Mouse (Mus musculus): ENCODE measurements around the gene Yaf2. TPM values are rescaled to one million over a fixed set of nuclear protein-coding genes. Genes with fewer than 3 reads are reported as not detected.

The Yaf2 gene
- polyA plus RNA-seq, 1 experiment: 39.3 TPM

- Histone ChIP-seq H3K79me2 (ENCODE audit: control insufficient read depth, insufficient read depth) (peaks cover 99% of the 10 kb centered on the region), H3K27me3 (ENCODE audit: control insufficient read depth, insufficient read depth, insufficient read length) (no peaks in the 10 kb centered on the region), H3K36me3 (ENCODE audit: control insufficient read depth, insufficient read depth) (peaks cover 30% of the 10 kb centered on the region), H3ac (ENCODE audit: control insufficient read depth, insufficient read length, low read depth) (no peak overlapping the region), H3K4me3 (ENCODE audit: insufficient read depth, poor library complexity, severe bottlenecking) (no peak overlapping the region), H3K79me3 (ENCODE audit: low read depth) (peaks cover 87% of the 10 kb centered on the region)
- TF ChIP-seq USF1 (IDR thresholded peaks at IDR 0.05; ENCODE audit: low read depth) (no peak), MYOG (IDR thresholded peaks at IDR 0.05; ENCODE audit: control insufficient read depth, extremely low read depth, insufficient read length) (no peak), MAX (IDR thresholded peaks at IDR 0.05) (no peak), CTCF (IDR thresholded peaks at IDR 0.05; ENCODE audit: control insufficient read depth, insufficient read depth, insufficient read length) (no peak), FOSL1 (IDR thresholded peaks at IDR 0.05; ENCODE audit: insufficient read depth, low read length, poor library complexity, severe bottlenecking) (no peak), MYOD1 (IDR thresholded peaks at IDR 0.05; ENCODE audit: control insufficient read depth, insufficient read length, low read depth) (no peak)
These were observed 71.0 kb downstream of the Yaf2 start for GRCm38 (mm10) chr15:93265728-93266127.

GRCm38 (mm10) chr15:93265231-93265630 is 71.5 kb downstream of the Yaf2 start:
- Histone ChIP-seq H3K79me3 (ENCODE audit: low read depth) (peaks cover 82% of the 10 kb centered on the region), H3K4me3 (ENCODE audit: insufficient read depth, poor library complexity, severe bottlenecking) (no peak overlapping the region), H3K79me2 (ENCODE audit: control insufficient read depth, insufficient read depth) (peaks cover 97% of the 10 kb centered on the region), H3ac (ENCODE audit: control insufficient read depth, insufficient read length, low read depth) (no peak overlapping the region), H3K36me3 (ENCODE audit: control insufficient read depth, insufficient read depth) (peaks cover 28% of the 10 kb centered on the region), H3K27me3 (ENCODE audit: control insufficient read depth, insufficient read depth, insufficient read length) (no peaks in the 10 kb centered on the region)
- no peak for TF ChIP-seq FOSL1 (IDR thresholded peaks at IDR 0.05; ENCODE audit: insufficient read depth, low read length, poor library complexity, severe bottlenecking)
- no peak for TF ChIP-seq MYOG (IDR thresholded peaks at IDR 0.05; ENCODE audit: control insufficient read depth, extremely low read depth, insufficient read length)
- no peak for TF ChIP-seq USF1 (IDR thresholded peaks at IDR 0.05; ENCODE audit: low read depth)
- no peak for TF ChIP-seq MYOD1 (IDR thresholded peaks at IDR 0.05; ENCODE audit: control insufficient read depth, insufficient read length, low read depth)
- no peak for TF ChIP-seq CTCF (IDR thresholded peaks at IDR 0.05; ENCODE audit: control insufficient read depth, insufficient read depth, insufficient read length)
- TF ChIP-seq MAX (IDR thresholded peaks at IDR 0.05): no peak
- TF ChIP-seq CEBPB (IDR thresholded peaks at IDR 0.05; ENCODE audit: low read depth): no peak

DNA sequence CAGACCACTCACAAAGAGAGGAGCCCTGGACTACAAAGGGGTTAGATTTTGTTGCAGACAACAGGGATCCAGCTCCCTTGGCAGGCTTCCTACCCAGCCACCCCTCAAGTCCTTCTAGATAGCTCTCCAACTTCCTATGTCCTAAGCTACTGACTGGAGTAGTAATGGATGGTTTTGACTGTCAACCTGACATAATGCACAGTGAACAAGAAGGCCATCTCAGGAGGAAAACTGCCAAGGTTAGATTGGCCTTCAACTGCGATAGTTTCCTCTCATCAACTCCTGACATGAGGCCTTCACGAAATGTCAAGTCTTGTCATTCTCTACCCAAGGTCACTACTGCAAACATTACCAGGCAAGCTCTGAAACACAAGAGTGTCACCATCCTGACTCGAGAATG is 72.5 kb downstream of the Yaf2 start:
- Histone ChIP-seq H3K4me3 (ENCODE audit: insufficient read depth, poor library complexity, severe bottlenecking) (no peak overlapping the region), H3K79me3 (ENCODE audit: low read depth) (peaks cover 72% of the 10 kb centered on the region), H3K27me3 (ENCODE audit: control insufficient read depth, insufficient read depth, insufficient read length) (no peaks in the 10 kb centered on the region), H3K36me3 (ENCODE audit: control insufficient read depth, insufficient read depth) (peaks cover 28% of the 10 kb centered on the region), H3ac (ENCODE audit: control insufficient read depth, insufficient read length, low read depth) (no peak overlapping the region), H3K79me2 (ENCODE audit: control insufficient read depth, insufficient read depth) (peaks cover 91% of the 10 kb centered on the region)
- TF ChIP-seq USF1 (IDR thresholded peaks at IDR 0.05; ENCODE audit: low read depth): no peak
- TF ChIP-seq MYOG (IDR thresholded peaks at IDR 0.05; ENCODE audit: control insufficient read depth, extremely low read depth, insufficient read length): no peak
- no peak for TF ChIP-seq MYOD1 (IDR thresholded peaks at IDR 0.05; ENCODE audit: control insufficient read depth, insufficient read length, low read depth)
- TF ChIP-seq CTCF (IDR thresholded peaks at IDR 0.05; ENCODE audit: control insufficient read depth, insufficient read depth, insufficient read length): no peak
- TF ChIP-seq MAX (IDR thresholded peaks at IDR 0.05): no peak
- TF ChIP-seq FOSL1 (IDR thresholded peaks at IDR 0.05; ENCODE audit: insufficient read depth, low read length, poor library complexity, severe bottlenecking): no peak
- TF ChIP-seq CEBPB (IDR thresholded peaks at IDR 0.05; ENCODE audit: low read depth): no peak

DNA sequence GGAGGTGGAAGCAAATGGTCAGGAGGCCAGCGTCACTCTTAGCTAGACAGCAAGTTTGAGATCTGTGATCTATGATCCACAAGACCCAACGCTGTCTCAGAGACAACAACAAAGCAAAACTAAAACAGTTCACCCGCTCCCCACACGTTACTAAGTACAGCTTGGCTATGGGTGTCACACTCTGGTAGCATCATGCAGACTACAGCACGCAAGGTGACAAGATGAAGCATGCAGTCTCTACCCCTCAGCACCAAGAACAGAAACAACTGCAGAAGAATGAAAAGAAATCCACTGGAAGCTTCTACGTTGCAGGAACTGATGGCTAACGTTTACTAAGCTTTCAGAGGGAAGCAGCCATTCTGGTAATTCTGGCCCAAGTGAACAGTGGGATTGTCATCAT is 73.2 kb downstream of the Yaf2 start:
- peaks cover 33% of the 10 kb centered on the region for H3K36me3 ChIP-seq (ENCODE audit: control insufficient read depth, insufficient read depth)
- H3K27me3 ChIP-seq (ENCODE audit: control insufficient read depth, insufficient read depth, insufficient read length): no peaks in the 10 kb centered on the region
- peaks cover 85% of the 10 kb centered on the region for H3K79me2 ChIP-seq (ENCODE audit: control insufficient read depth, insufficient read depth)
- no peak overlapping the region for H3ac ChIP-seq (ENCODE audit: control insufficient read depth, insufficient read length, low read depth)
- peaks cover 66% of the 10 kb centered on the region for H3K79me3 ChIP-seq (ENCODE audit: low read depth)
- no peak overlapping the region for H3K4me3 ChIP-seq (ENCODE audit: insufficient read depth, poor library complexity, severe bottlenecking)
- no peak for TF ChIP-seq USF1 (IDR thresholded peaks at IDR 0.05; ENCODE audit: low read depth)
- TF ChIP-seq FOSL1 (IDR thresholded peaks at IDR 0.05; ENCODE audit: insufficient read depth, low read length, poor library complexity, severe bottlenecking): no peak
- no peak for TF ChIP-seq MYOD1 (IDR thresholded peaks at IDR 0.05; ENCODE audit: control insufficient read depth, insufficient read length, low read depth)
- TF ChIP-seq MAX (IDR thresholded peaks at IDR 0.05): no peak
- no peak for TF ChIP-seq CEBPB (IDR thresholded peaks at IDR 0.05; ENCODE audit: low read depth)
- no peak for TF ChIP-seq CTCF (IDR thresholded peaks at IDR 0.05; ENCODE audit: control insufficient read depth, insufficient read depth, insufficient read length)
- no peak for TF ChIP-seq MYOG (IDR thresholded peaks at IDR 0.05; ENCODE audit: control insufficient read depth, extremely low read depth, insufficient read length)

DNA sequence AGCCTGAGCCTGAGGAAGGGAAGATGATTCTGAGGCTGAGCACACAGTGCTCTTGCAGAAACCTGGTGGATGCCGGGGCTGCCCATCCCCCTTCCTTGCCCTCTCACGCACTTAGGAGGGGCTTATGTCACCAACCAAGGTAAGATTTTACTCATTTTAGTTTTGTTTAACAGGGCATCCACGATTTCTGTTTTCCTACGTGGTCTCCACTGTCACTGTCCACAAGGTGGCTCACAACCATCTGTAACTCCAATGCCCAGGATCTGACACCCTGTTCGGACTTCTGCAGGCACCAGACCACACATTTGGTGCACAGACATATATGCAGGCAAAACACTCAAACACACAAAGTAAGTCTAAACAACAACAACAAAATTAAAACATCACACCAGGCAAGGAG is 73.9 kb downstream of the Yaf2 start:
- Histone ChIP-seq H3K27me3 (ENCODE audit: control insufficient read depth, insufficient read depth, insufficient read length) (no peaks in the 10 kb centered on the region), H3K79me3 (ENCODE audit: low read depth) (peaks cover 58% of the 10 kb centered on the region), H3ac (ENCODE audit: control insufficient read depth, insufficient read length, low read depth) (no peak overlapping the region), H3K79me2 (ENCODE audit: control insufficient read depth, insufficient read depth) (peaks cover 77% of the 10 kb centered on the region), H3K36me3 (ENCODE audit: control insufficient read depth, insufficient read depth) (peaks cover 40% of the 10 kb centered on the region), H3K4me3 (ENCODE audit: insufficient read depth, poor library complexity, severe bottlenecking) (no peak overlapping the region)
- TF ChIP-seq USF1 (IDR thresholded peaks at IDR 0.05; ENCODE audit: low read depth) (no peak), CTCF (IDR thresholded peaks at IDR 0.05; ENCODE audit: control insufficient read depth, insufficient read depth, insufficient read length) (no peak), FOSL1 (IDR thresholded peaks at IDR 0.05; ENCODE audit: insufficient read depth, low read length, poor library complexity, severe bottlenecking) (no peak), MYOD1 (IDR thresholded peaks at IDR 0.05; ENCODE audit: control insufficient read depth, insufficient read length, low read depth) (no peak), CEBPB (IDR thresholded peaks at IDR 0.05; ENCODE audit: low read depth) (no peak), MYOG (IDR thresholded peaks at IDR 0.05; ENCODE audit: control insufficient read depth, extremely low read depth, insufficient read length) (no peak), MAX (IDR thresholded peaks at IDR 0.05) (no peak)

DNA sequence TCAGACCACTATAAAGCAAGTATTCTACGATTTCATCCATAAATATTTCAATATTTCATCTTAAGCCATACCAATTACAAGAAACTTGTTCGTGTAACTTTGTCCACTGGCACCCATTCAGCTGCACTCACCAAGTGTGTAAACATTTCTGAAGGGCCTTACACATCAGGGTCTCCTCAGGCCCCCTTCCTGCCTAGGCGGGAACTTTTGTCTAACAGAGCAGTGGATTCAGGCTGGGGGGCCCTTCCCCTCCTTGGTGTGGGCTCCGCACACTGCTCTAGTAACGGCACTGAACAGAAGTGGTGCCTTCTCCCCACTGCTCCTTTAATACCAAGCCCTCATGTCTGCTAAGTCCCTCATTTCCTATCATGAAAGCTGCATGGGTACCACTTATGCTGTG is 74.5 kb downstream of the Yaf2 start:
- no peak for TF ChIP-seq CTCF (IDR thresholded peaks at IDR 0.05; ENCODE audit: control insufficient read depth, insufficient read depth, insufficient read length)
- TF ChIP-seq MYOG (IDR thresholded peaks at IDR 0.05; ENCODE audit: control insufficient read depth, extremely low read depth, insufficient read length): no peak
- TF ChIP-seq FOSL1 (IDR thresholded peaks at IDR 0.05; ENCODE audit: insufficient read depth, low read length, poor library complexity, severe bottlenecking): no peak
- TF ChIP-seq MYOD1 (IDR thresholded peaks at IDR 0.05; ENCODE audit: control insufficient read depth, insufficient read length, low read depth): no peak
- no peak for TF ChIP-seq MAX (IDR thresholded peaks at IDR 0.05)
- no peak for TF ChIP-seq CEBPB (IDR thresholded peaks at IDR 0.05; ENCODE audit: low read depth)
- TF ChIP-seq USF1 (IDR thresholded peaks at IDR 0.05; ENCODE audit: low read depth): no peak
- peaks cover 46% of the 10 kb centered on the region for H3K36me3 ChIP-seq (ENCODE audit: control insufficient read depth, insufficient read depth)

More for the DNA sequence above, 74.5 kb downstream of the Yaf2 start:
- Histone ChIP-seq H3K79me3 (ENCODE audit: low read depth) (peaks cover 54% of the 10 kb centered on the region), H3K4me3 (ENCODE audit: insufficient read depth, poor library complexity, severe bottlenecking) (no peak overlapping the region), H3K79me2 (ENCODE audit: control insufficient read depth, insufficient read depth) (peaks cover 72% of the 10 kb centered on the region), H3ac (ENCODE audit: control insufficient read depth, insufficient read length, low read depth) (no peak overlapping the region), H3K27me3 (ENCODE audit: control insufficient read depth, insufficient read depth, insufficient read length) (no peaks in the 10 kb centered on the region)

Data from C2C12 (cell line).